Mouse (Mus musculus): Measurements from ENCODE around the gene Dst.

DNA sequence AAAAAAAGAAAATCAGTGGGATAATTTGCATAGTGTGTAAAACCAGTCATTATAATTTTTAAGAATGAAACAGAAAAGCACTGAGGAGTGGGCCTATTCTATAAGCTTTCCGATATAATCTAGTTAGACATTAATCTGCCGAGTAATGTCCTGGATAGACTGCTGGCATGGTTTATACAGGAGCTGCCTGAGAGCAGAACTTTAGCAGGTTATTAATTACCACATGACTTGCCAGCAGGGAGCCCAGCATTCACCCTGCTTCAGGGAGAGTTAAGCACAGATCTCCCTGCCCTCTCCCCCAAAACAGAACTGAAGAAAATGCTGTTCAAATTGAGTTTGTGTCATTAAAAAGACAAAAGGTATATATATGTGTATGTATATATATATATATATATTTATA is 323.0 kb downstream of the Dst start:
- TF ChIP-seq CTCF (conservative IDR thresholded peaks at IDR 0.05; ENCODE audit: low read length): no peak
- no peak for TF ChIP-seq POU5F1 (IDR thresholded peaks at IDR 0.05; ENCODE audit: borderline replicate concordance, low read length)

All from E14TG2a.4 (cell line).